Mouse (Mus musculus): Measurements from ENCODE around the gene Trpc5os. TPM values are rescaled to one million over a fixed set of nuclear protein-coding genes. Genes with fewer than 3 reads are reported as not detected.

Trpc5os gene
- polyA plus RNA-seq, 1 experiment from 2014 or later = 0.13 TPM

Other genes starting within 250 kb of the Trpc5os start
- 16.4 and 16.8 TPM in 2 replicates for gene Alg13, start 138.8 kb upstream of the Trpc5os start, polyA plus RNA-seq (2014; fragmentation: Nextera tagmentation; extraction: Ambion mirVana)
- gene Trpc5, start 231.6 kb downstream of the Trpc5os start, polyA plus RNA-seq (2014; fragmentation: Nextera tagmentation; extraction: Ambion mirVana) = 0.56 and 0.86 TPM in 2 replicates
- 0.80 and 1.2 TPM in 2 replicates for gene Rtl4, start 232.3 kb downstream of the Trpc5os start, polyA plus RNA-seq (2014; fragmentation: Nextera tagmentation; extraction: Ambion mirVana)

All from heart, embryonic 11.5 days (tissue).